Mouse (Mus musculus): Measurements from ENCODE around the gene Tm2d3. TPM values are rescaled to one million over a fixed set of nuclear protein-coding genes. Genes with fewer than 3 reads are reported as not detected.

Tm2d3 gene
- polyA plus RNA-seq, 1 experiment from 2014 or later: 67.0 TPM

DNA sequence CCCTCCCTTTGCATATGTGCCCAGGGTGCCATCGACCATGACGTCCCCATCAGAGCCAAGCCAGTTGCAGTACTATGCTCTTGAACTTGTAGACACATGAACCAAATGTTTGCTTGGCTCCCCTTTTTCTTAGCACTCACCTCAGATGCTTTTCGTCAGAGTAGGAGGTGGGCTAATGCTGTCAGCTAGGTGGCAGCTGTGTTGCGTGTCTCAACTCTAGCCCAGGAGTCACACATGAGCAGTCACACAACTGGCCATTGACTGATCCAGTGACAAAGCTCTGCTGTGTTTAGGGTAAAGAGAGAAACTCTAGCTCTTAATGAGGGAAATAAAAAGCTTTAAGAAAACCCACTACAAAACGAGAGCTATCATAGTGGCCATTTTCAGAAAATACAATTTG, 22.8 kb downstream of the Tm2d3 start:
- 70% methylated on average over 5 of the region's 5 CpGs for WGBS
- Histone ChIP-seq H3K27ac (replicated peaks) (no peak overlapping the region), H3K9ac (replicated peaks) (no peak overlapping the region), H3K9me3 (no peaks in the 10 kb centered on the region), H3K4me2 (replicated peaks) (no peak overlapping the region), H3K27me3 (no peaks in the 10 kb centered on the region), H3K4me1 (no peaks in the 10 kb centered on the region), H3K36me3 (no peaks in the 10 kb centered on the region), H3K4me3 (no peak overlapping the region)
- no peak for ATAC-seq (ENCODE audit: low FRiP score, low read depth)

GRCm38 (mm10) chr7:65714304-65714703, 23.3 kb downstream of the Tm2d3 start:
- WGBS: 90% methylated on average over 4 of the region's 4 CpGs
- Histone ChIP-seq H3K27ac (replicated peaks) (no peak overlapping the region), H3K36me3 (no peaks in the 10 kb centered on the region), H3K9me3 (no peaks in the 10 kb centered on the region), H3K27me3 (no peaks in the 10 kb centered on the region), H3K9ac (replicated peaks) (no peak overlapping the region), H3K4me1 (no peaks in the 10 kb centered on the region), H3K4me2 (replicated peaks) (no peak overlapping the region), H3K4me3 (no peak overlapping the region)
- no peak for ATAC-seq (ENCODE audit: low FRiP score, low read depth)

- WGBS: 81% methylated on average over 2 of the region's 2 CpGs
- no peak overlapping the region for H3K27ac ChIP-seq (replicated peaks)
- H3K27me3 ChIP-seq: 0 out of 2 replicates have a peak, but pooled peaks cover 3% of the 10 kb centered on the region
- no peaks in the 10 kb centered on the region for H3K4me1 ChIP-seq
- H3K4me2 ChIP-seq (replicated peaks): no peak overlapping the region
- H3K9ac ChIP-seq (replicated peaks): no peak overlapping the region
- no peaks in the 10 kb centered on the region for H3K36me3 ChIP-seq
- no peak overlapping the region for H3K4me3 ChIP-seq
- ATAC-seq (ENCODE audit: low FRiP score, low read depth): no peak
- no peaks in the 10 kb centered on the region for H3K9me3 ChIP-seq
Measured at GRCm38 (mm10) chr7:65734024-65734423, 43.1 kb downstream of the Tm2d3 start.

DNA sequence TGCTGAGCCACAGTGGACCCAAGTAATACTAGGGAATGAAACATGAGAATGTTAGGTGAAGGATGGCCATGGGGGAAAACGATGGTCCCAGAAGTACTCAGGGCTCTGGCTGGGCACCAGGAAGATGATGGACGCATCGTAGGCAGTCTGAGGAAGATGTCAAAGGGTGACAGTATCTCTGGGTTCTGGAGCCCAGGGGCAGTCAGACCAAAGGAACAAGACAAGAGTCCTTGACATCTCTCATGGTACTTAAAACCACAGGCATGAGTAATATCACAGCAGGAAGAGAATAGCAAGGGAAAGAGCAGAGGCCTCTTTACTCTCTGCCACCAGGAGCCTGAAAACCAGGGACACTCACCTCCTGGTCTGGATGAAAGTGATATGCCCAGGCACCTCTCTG, 44.3 kb downstream of the Tm2d3 start:
- Histone ChIP-seq H3K9ac (replicated peaks) (no peak overlapping the region), H3K4me2 (replicated peaks) (no peak overlapping the region), H3K27ac (replicated peaks) (no peak overlapping the region), H3K4me1 (no peaks in the 10 kb centered on the region), H3K27me3 (0 out of 2 replicates have a peak, but pooled peaks cover 3% of the 10 kb centered on the region), H3K36me3 (no peaks in the 10 kb centered on the region), H3K9me3 (no peaks in the 10 kb centered on the region), H3K4me3 (no peak overlapping the region)
- no peak for ATAC-seq (ENCODE audit: low FRiP score, low read depth)
- 86% methylated on average over 3 of the region's 3 CpGs for WGBS

DNA sequence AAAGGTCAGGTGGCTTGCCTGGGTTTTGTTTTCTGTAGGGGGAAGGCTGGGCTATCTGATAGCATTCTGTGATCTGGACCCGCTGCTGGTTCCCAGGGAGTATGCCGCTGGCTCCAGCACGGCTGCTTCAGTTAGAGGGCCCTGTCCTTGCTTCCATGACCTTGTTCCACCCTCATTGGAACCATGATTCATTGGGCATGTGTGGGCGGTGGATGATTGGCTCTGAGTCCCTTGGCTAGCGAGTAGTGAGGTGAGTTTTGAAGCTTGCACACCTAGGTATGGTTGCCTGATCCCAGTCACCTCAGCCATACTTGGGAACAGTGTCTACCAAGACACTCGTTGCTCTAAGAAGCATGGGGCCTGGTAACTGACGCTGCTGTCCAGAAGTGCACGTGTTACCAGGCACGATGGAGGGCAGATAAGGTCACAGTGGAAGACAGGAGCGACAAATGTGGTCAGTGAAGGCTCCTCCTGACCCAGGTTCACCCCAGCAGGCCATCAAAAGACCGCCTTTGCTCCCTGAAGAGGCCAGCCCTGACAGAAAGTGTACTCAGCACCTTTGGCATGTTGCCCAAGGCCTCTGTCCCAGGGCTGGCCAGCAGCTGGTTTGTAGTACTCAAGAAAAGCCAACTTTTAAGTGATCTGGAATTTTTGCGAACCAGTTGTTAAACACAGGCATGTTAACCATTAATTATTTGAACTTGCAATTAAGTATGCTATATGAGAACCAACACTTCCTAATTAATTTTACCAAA, 46.5 kb downstream of the Tm2d3 start:
- H3K36me3 ChIP-seq: no peaks in the 10 kb centered on the region
- no peak overlapping the region for H3K4me2 ChIP-seq (replicated peaks)
- ATAC-seq (ENCODE audit: low FRiP score, low read depth): no peak
- no peak overlapping the region for H3K27ac ChIP-seq (replicated peaks)
- H3K4me3 ChIP-seq: no peak overlapping the region
- no peaks in the 10 kb centered on the region for H3K4me1 ChIP-seq
- H3K9ac ChIP-seq (replicated peaks): no peak overlapping the region
- no peaks in the 10 kb centered on the region for H3K9me3 ChIP-seq
- WGBS: 86% methylated on average over 12 of the region's 12 CpGs
- H3K27me3 ChIP-seq: 0 out of 2 replicates have a peak, but pooled peaks cover 3% of the 10 kb centered on the region

DNA sequence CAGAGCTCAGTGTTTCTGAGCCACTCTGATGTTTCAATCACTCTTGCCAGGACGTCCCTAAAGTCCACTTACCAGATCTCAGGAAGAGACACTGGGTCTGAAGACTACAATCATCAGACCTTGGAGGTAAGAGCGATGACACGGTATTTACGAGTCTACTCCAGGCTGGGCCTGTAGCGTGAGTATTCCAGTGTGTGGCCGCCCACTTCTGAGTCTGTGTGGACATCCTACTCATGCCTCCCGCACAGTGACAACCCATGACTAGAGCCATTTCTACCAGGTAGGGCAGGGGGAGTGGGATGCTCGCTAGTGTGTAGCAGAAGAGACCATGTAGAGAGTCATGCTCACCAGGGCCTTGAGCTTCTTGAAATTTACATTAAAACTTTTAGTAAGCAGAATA, 51.9 kb downstream of the Tm2d3 start:
- H3K27me3 ChIP-seq: no peaks in the 10 kb centered on the region
- no peak overlapping the region for H3K4me2 ChIP-seq (replicated peaks)
- WGBS: 93% methylated on average over 8 of the region's 8 CpGs
- no peak overlapping the region for H3K4me3 ChIP-seq
- no peak overlapping the region for H3K9ac ChIP-seq (replicated peaks)
- no peaks in the 10 kb centered on the region for H3K36me3 ChIP-seq
- H3K4me1 ChIP-seq: no peaks in the 10 kb centered on the region
- H3K9me3 ChIP-seq: no peaks in the 10 kb centered on the region
- no peak overlapping the region for H3K27ac ChIP-seq (replicated peaks)
- no peak for ATAC-seq (ENCODE audit: low FRiP score, low read depth)

DNA sequence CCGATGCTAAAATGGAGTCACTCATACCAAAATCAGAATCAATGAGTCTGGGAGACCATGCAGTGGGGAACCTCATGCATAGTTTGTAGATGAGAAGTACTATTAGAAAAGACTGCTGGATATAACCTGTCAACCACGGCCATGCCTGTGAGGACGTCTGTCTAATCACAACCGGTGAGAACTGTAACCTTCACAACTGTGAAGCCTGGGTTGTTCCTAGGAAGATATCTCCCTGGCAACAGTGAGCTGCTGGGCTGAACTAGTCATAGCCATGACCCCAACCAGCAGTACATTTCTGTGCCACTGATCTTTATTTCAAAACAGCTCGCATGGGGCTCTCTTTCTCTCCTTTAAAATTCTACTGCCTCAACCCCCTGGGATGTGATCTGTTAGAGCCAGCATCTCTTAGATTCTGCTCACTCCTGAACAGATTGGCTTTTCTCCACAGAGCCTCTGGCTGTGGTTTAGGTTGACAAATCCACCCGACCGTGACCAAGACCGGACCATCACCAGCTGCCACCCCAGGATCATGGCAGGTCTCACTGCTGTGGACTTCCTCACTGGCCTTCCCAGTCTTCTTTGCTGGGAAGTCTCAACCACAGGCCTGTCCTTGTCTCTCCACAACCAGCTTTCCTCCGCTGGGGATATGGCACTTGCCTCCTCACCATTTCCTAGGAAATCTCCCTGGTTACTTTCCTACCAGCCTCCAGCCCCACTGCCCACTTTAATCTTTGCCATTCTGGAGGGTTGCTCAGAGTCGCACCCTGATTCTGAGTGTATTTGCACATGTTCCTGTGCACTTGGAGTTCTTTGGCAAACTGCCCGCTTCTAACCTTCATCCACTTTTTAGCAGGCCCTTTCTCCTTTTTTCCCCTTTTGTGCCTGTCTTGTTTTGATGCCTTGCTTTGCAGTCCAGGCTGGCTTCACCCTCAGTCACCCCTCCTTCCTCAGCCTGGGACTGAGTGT, 57.3 kb downstream of the Tm2d3 start:
- H3K4me2 ChIP-seq (replicated peaks): no peak overlapping the region
- no peaks in the 10 kb centered on the region for H3K36me3 ChIP-seq
- 82% methylated on average over 11 of the region's 11 CpGs for WGBS
- no peak overlapping the region for H3K4me3 ChIP-seq
- no peak overlapping the region for H3K9ac ChIP-seq (replicated peaks)
- no peaks in the 10 kb centered on the region for H3K27me3 ChIP-seq
- H3K4me1 ChIP-seq: no peaks in the 10 kb centered on the region
- ATAC-seq (ENCODE audit: low FRiP score, low read depth): no peak
- no peaks in the 10 kb centered on the region for H3K9me3 ChIP-seq
- no peak overlapping the region for H3K27ac ChIP-seq (replicated peaks)

Other genes with a start within 250 kb of the Tm2d3 start
- 33.2 and 33.9 TPM in 2 replicates for gene Tjp1, start 163.4 kb upstream of the Tm2d3 start, polyA plus RNA-seq (2016; fragmentation: Nextera tagmentation; extraction: Ambion mirVana)
- gene Tarsl2, start 46.3 kb upstream of the Tm2d3 start, polyA plus RNA-seq (2016; fragmentation: Nextera tagmentation; extraction: Ambion mirVana): 11.6 and 11.8 TPM in 2 replicates
- 0.69 and 0.98 TPM in 2 replicates for gene Pcsk6, start 170.6 kb downstream of the Tm2d3 start, polyA plus RNA-seq (2016; fragmentation: Nextera tagmentation; extraction: Ambion mirVana)

All from midbrain, embryonic 12.5 days (tissue).